Mouse (Mus musculus) 416B (cell line): ENCODE data around the gene Pcare.
"Not testable (repeated sequence)": the region's sequence is repeated elsewhere in the genome, so short reads cannot be mapped to it uniquely, and the experiment has no call there.

Source experiments
- DNase-seq: peaks from one replicate; pipeline ENCODE4 v3.0.0; 2011; ENCODE audit warnings: low read depth

The Pcare gene

GRCm38 (mm10) chr17:71752831-71753230 lies at the start of gene Pcare:
Gene Pcare, minus strand, starts transcription at chr17:71752894.
- no peak for DNase-seq

- no peak for DNase-seq
Measured at GRCm38 (mm10) chr17:71795521-71796205, 43.0 kb upstream of the Pcare start.

- no peak for DNase-seq
Measured at GRCm38 (mm10) chr17:71791622-71792021, 38.9 kb upstream of the Pcare start.

GRCm38 (mm10) chr17:71791109-71791508 lies 38.4 kb upstream of the Pcare start:
- no peak for DNase-seq

GRCm38 (mm10) chr17:71786456-71786855 lies 33.8 kb upstream of the Pcare start:
- DNase-seq: no peak

GRCm38 (mm10) chr17:71783366-71783735 lies 30.7 kb upstream of the Pcare start:
- DNase-seq: no peak

- no peak for DNase-seq
Measured at GRCm38 (mm10) chr17:71782699-71783365, 30.1 kb upstream of the Pcare start.

- no peak for DNase-seq
Measured at GRCm38 (mm10) chr17:71782242-71782698, 29.6 kb upstream of the Pcare start.

GRCm38 (mm10) chr17:71780945-71781344 lies 28.3 kb upstream of the Pcare start:
- DNase-seq: no peak

GRCm38 (mm10) chr17:71780490-71780889 lies 27.8 kb upstream of the Pcare start:
- no peak for DNase-seq

- no peak for DNase-seq
Measured at GRCm38 (mm10) chr17:71778696-71779095, 26.0 kb upstream of the Pcare start.

- DNase-seq: no peak
Measured at GRCm38 (mm10) chr17:71775279-71775678, 22.6 kb upstream of the Pcare start.

GRCm38 (mm10) chr17:71774173-71774572 lies 21.5 kb upstream of the Pcare start:
- DNase-seq: no peak

GRCm38 (mm10) chr17:71770696-71771095 lies 18.0 kb upstream of the Pcare start:
- DNase-seq: no peak

GRCm38 (mm10) chr17:71769564-71769963 lies 16.9 kb upstream of the Pcare start:
- DNase-seq: no peak

- not testable (repeated sequence) for DNase-seq
Measured at GRCm38 (mm10) chr17:71768173-71768572, 15.5 kb upstream of the Pcare start, which contains the start of gene Clip4. Gene Clip4, plus strand, starts transcription at chr17:71768473.

- no peak for DNase-seq
Measured at GRCm38 (mm10) chr17:71760536-71760935, 7.8 kb upstream of the Pcare start.

- DNase-seq: no peak
Measured at GRCm38 (mm10) chr17:71749616-71750168, 3.0 kb downstream of the Pcare start.

GRCm38 (mm10) chr17:71747561-71747960 lies 5.1 kb downstream of the Pcare start:
- no peak for DNase-seq

GRCm38 (mm10) chr17:71746114-71746513 lies 6.6 kb downstream of the Pcare start:
- no peak for DNase-seq

- no peak for DNase-seq
Measured at GRCm38 (mm10) chr17:71742935-71743334, 9.8 kb downstream of the Pcare start.

- DNase-seq: no peak
Measured at GRCm38 (mm10) chr17:71742156-71742555, 10.5 kb downstream of the Pcare start.

GRCm38 (mm10) chr17:71736442-71736841 lies 16.3 kb downstream of the Pcare start:
- DNase-seq: no peak
